Mouse (Mus musculus): ENCODE data around the gene Dhx8.

The Dhx8 gene

GRCm38 (mm10) chr11:101798083-101798482, 65.4 kb downstream of the Dhx8 start:
- no peak for DNase-seq (ENCODE audit: low read depth, low spot score)

DNA sequence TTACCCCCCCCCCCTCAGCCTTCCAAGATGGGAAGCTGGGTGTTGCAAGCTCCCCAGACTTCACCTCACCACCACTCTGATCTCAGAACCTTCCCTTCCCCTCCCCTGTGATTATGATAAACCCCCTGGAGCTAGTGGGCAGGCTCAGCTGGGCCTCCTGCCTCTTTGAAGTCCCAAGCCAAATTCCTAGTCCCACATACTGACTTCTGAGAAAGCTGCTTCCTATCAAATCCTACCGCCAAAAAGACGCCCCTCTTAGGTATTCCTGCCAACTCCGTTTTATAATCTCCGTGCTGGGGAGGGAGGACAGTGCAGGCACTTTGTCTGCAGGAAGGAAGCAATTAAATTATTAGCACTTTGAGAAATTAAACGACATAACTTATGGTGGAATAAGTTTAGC, 68.7 kb downstream of the Dhx8 start:
- DNase-seq (ENCODE audit: low read depth, low spot score): no peak

DNA sequence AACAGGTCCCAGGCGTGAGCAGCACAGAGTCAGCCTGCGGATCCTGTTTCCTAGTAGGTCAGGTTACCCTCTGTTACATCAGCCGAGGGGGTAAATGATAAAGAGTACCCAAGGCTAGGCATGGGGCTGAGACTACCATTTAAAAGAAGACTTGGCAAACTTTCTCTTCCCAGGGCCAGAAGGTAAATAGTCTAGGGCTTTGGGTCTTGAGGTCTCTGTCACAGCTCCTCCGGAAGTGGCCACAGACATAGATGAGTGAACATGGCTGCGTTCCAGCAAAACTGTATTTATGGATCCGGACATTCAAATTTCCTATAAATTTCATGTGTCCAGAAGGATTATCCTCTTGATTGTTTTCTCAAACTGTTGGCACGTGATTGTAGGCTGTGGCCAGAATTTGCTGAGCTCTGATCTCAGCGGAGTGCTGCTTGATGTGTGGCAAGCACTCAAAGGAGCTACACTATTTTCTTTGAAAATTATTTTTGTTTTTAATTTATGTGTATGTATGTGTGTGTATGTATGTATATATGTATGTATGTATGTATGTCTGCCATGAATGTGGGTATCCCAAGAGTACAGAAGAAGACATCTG, 72.5 kb downstream of the Dhx8 start:
- no peak for DNase-seq (ENCODE audit: low read depth, low spot score)

DNA sequence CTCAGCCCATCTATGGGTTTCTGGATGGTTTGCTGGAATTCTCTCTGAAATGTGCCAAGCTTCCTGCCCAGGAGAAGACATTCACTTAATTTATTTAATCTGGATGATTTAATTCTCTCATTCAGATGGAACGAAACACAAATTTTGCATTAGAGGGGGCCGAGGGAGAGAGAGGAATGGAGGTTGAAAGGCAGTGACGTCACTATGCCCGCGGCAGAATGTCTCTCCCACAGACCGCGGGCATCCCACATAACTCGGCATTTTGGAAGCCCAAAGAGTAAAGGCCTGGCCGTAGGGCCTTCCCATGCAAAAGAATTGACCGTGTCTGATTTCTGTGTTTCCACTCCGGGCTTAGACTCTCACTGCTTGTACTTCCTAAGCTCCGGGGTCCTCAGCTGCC, 74.0 kb downstream of the Dhx8 start:
- no peak for DNase-seq (ENCODE audit: low read depth, low spot score)

DNA sequence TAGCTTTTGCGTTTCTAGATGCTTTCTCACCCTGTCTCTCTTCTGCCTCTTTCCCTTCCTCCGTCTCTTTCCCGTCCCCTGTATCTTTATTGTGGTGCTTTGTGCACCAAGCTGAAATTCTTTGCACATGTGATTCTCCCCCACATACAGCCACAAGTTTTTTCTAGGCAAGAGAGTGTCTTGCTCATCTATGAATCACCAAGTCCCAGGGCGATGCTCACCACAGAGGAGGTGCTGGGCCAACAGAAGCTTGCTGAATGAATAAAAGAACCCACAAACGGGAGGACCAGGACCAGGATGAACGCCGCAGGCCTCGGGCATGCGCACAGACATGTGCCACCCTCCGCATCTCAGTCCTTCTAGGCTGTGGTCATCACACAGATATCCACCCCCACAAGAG, 74.5 kb downstream of the Dhx8 start:
- DNase-seq (ENCODE audit: low read depth, low spot score): no peak

DNA sequence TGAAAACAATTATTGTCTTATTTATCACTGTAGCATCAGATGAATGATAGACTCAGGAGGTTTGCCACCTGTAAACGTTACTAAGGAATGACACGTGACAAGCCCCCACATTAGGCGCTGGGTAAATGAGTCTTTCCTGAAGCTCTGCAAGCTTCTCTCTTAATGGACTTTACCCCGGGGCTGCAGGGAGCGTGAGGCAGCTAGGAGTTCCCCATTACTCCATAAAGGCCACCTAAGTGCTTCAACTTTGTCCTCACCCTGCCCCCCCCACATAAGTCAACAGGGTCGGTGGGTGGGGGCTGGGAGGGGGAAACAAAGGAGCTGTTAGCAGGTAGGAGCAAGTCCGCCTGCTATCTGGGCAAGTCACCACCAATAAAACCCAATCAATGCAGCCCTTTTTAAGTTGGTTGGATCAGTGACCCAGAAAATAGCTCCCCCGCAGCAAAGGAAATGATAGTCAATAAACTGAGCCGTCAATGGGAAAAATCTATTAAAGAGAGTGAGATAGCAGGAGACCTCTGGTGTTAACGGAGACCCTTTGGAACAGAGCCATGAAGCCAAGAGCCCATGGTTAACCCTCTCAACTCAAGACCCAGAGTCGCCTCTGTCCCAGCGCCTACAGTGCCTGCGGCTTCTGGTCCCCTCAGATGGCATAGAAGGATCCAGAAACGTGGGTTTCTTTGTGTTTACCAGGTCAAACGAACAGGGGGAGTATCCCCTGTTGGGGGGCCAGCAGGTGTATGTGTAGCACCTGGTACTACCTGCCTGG, 76.5 kb downstream of the Dhx8 start:
- DNase-seq (ENCODE audit: low read depth, low spot score): no peak

DNA sequence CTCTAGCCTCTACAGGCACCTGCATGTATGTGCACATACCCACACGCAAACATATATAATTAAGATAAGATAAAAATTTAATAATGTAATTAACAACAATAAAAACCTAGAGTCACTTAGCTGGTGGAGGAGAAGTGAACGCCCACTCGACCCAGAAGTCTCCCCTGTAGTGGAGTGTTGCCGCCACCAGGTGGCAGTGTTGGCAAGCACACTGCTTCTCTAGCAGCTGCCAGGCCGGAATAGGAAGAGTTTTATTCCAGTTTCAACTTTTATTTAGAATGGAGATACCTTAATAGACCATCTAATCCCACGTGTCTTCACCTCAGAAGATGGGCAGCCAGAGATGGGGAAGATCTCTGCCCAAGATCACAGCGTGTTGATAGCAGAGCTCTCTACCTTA, 80.5 kb downstream of the Dhx8 start:
- DNase-seq (ENCODE audit: low read depth, low spot score): peak; percentile 30

DNA sequence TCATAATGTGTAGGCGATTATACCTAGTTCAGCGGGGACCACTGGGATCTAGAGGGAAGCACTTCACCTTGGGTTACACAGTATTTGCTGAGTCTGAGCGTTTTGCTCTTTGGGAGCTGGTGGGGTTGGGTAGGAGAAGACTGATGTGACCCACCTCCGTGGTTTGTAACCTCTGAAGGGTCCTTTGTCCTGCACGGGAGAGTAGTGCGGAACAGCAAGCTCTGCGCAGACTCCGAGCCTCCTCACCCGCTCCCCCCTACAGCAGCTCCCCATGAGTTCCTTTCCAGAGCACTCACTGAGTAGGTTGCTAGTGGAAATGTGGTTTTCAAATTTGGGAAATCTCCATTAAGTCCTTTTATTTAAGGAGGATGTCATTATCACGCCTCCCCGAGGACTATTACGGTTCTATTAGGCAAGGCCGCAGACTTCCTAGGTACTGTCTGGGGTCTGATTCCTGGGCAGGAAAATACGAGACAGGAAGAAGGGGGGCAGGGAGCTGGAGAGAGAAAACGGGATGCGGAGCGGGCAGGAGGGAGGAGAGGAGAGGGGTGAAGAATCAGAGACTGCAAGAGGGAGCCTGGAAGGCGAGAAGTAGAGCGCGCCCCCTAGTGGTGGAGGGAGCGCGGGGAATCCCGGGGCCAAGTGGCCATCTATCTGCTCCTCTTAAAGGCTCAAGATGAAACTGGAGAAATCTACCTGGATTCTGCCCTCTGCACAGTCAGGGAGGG, 81.8 kb downstream of the Dhx8 start:
- DNase-seq (ENCODE audit: low read depth, low spot score): peak; percentile 57

GRCm38 (mm10) chr11:101815103-101816085, 82.7 kb downstream of the Dhx8 start:
- DNase-seq (ENCODE audit: low read depth, low spot score): no peak
